9 mouse cellular contexts compared by ENCODE assay signal in the genomic region with DNA sequence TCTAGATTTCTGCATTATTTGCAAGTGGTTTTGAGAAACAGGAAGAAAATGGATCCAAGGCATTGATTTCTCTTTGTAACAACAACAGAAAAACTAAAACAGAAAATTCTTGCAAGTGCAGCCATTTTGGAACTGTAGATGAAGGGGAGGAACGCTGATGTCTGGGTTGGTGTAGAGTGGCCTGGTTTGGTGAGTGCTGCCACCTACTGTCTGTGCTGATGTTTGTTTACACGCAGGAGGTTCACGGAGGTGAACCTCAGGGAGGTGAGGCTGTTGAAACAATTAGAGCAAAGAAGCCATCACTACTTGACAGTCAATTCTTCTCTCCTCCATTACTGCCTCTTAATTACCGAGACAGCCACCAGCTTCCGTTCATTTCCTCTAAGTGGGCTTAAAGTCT. TPM values are rescaled to one million over a fixed set of nuclear protein-coding genes. Genes with fewer than 3 reads are reported as not detected.
DNase-seq lines count a peak whose midpoint lies in the region; ATAC-seq lines count a peak whose summit lies in the region.
"Had no signal": no experiment of that assay in that cellular context is flagged by ENCODE, and none has a peak within 500 bp of the region (broad histone marks: within the 10 kb centered on the region; RNA-seq: fewer than 3 reads in every experiment).

No protein-coding gene starts in this region.

- no peak overlapping the region for H3K9ac ChIP-seq in hindbrain, embryonic 12.5 days
- no peak overlapping the region for H3K9ac ChIP-seq in limb, embryonic 11.5 days (ENCODE audit: low read length)
- H3K9ac ChIP-seq in midbrain, embryonic 13.5 days (replicated peaks) = no peak overlapping the region
- H3K9ac ChIP-seq in stomach, embryonic 14.5 days (replicated peaks; ENCODE audit: low read depth, low read length) = no peak overlapping the region

- no peak overlapping the region for H3K4me2 ChIP-seq in hindbrain, embryonic 12.5 days (replicated peaks)
- H3K4me2 ChIP-seq in limb, embryonic 11.5 days (ENCODE audit: low read depth, severe bottlenecking) = no peak overlapping the region
- no peak overlapping the region for H3K4me2 ChIP-seq in midbrain, embryonic 13.5 days (replicated peaks)
- H3K4me2 ChIP-seq in stomach, embryonic 14.5 days (replicated peaks; ENCODE audit: low read depth, low read length) = no peak overlapping the region

- H3K27ac ChIP-seq in forebrain, embryonic 10.5 days = no peak overlapping the region
- no peak overlapping the region for H3K27ac ChIP-seq in hindbrain, embryonic 12.5 days
- H3K27ac ChIP-seq in limb, embryonic 11.5 days (replicated peaks; ENCODE audit: low read depth, low read length) = no peak overlapping the region
- 0 out of 2 replicates have a peak overlapping the region, but pooled peaks have one; percentile 14 for H3K27ac ChIP-seq in midbrain, embryonic 13.5 days
- H3K27ac ChIP-seq in stomach, embryonic 14.5 days (ENCODE audit: low read length) = no peak overlapping the region

- H3K27me3 ChIP-seq in forebrain, embryonic 10.5 days (ENCODE audit: poor library complexity, severe bottlenecking) = no peaks in the 10 kb centered on the region
- no peaks in the 10 kb centered on the region for H3K27me3 ChIP-seq in hindbrain, embryonic 12.5 days
- H3K27me3 ChIP-seq in limb, embryonic 11.5 days (ENCODE audit: control insufficient read depth, insufficient read depth, low read length) = no peaks in the 10 kb centered on the region
- no peaks in the 10 kb centered on the region for H3K27me3 ChIP-seq in midbrain, embryonic 13.5 days
- no peaks in the 10 kb centered on the region for H3K27me3 ChIP-seq in stomach, embryonic 14.5 days (ENCODE audit: control insufficient read depth, insufficient read depth, low read length)

- 0 out of 2 replicates have a peak, but pooled peaks have one; percentile 29 for ATAC-seq in hindbrain, embryonic 12.5 days (ENCODE audit: low FRiP score)
- 0 out of 2 replicates have a peak, but pooled peaks have one; percentile 39 for ATAC-seq in limb, embryonic 11.5 days (ENCODE audit: insufficient number of reproducible peaks, low FRiP score, low TSS enrichment, low read depth)
- ATAC-seq in midbrain, embryonic 13.5 days = peak; percentile 91
- ATAC-seq in stomach, embryonic 14.5 days (ENCODE audit: insufficient number of reproducible peaks, insufficient read depth, low FRiP score, low read depth) = peak; percentile 72; the same call in 1 of the 2 replicates

- H3K4me3 ChIP-seq in forebrain, embryonic 10.5 days = no peak overlapping the region
- no peak overlapping the region for H3K4me3 ChIP-seq in hindbrain, embryonic 12.5 days
- H3K4me3 ChIP-seq in limb, embryonic 11.5 days (ENCODE audit: low read depth, low read length) = no peak overlapping the region
- no peak overlapping the region for H3K4me3 ChIP-seq in midbrain, embryonic 13.5 days (replicated peaks)
- no peak overlapping the region for H3K4me3 ChIP-seq in stomach, embryonic 14.5 days (ENCODE audit: low read depth, low read length)
- H3K4me3 ChIP-seq: erythroblast, embryonic 14.5 days had no signal

- DNase-seq in ovary, postnatal 14 days (ENCODE audit: low spot score) = peak; percentile 46
- DNase-seq in ovary, adult 18-20 months (ENCODE audit: low spot score) = no peak
- peak; percentile 48 for DNase-seq in c-Kit-positive CD71-negative TER-119-negative erythroid progenitor cells, embryonic 14.5 days (ENCODE audit: low read depth)
- peak; percentile 50 for DNase-seq in forebrain, embryonic 10.5 days (ENCODE audit: extremely low spot score, low spot score)
- peak; percentile 83 for DNase-seq in limb, embryonic 11.5 days (ENCODE audit: low spot score)

- peaks cover 53% of the 10 kb centered on the region for H3K36me3 ChIP-seq in forebrain, embryonic 10.5 days (replicated peaks)
- H3K36me3 ChIP-seq in hindbrain, embryonic 12.5 days = peaks cover 37% of the 10 kb centered on the region
- H3K36me3 ChIP-seq in limb, embryonic 11.5 days (ENCODE audit: control insufficient read depth, insufficient read depth, low read length) = peaks cover 8% of the 10 kb centered on the region; the same call in 1 of the 2 replicates
- H3K36me3 ChIP-seq in midbrain, embryonic 13.5 days = peaks cover 45% of the 10 kb centered on the region
- peaks cover 35% of the 10 kb centered on the region for H3K36me3 ChIP-seq in stomach, embryonic 14.5 days (ENCODE audit: control insufficient read depth, insufficient read depth, low read length)

- H3K9me3 ChIP-seq in forebrain, embryonic 10.5 days = no peaks in the 10 kb centered on the region
- no peaks in the 10 kb centered on the region for H3K9me3 ChIP-seq in hindbrain, embryonic 12.5 days (replicated peaks)
- H3K9me3 ChIP-seq in limb, embryonic 11.5 days (ENCODE audit: control insufficient read depth, low read length) = no peaks in the 10 kb centered on the region
- no peaks in the 10 kb centered on the region for H3K9me3 ChIP-seq in midbrain, embryonic 13.5 days
- no peaks in the 10 kb centered on the region for H3K9me3 ChIP-seq in stomach, embryonic 14.5 days (ENCODE audit: control insufficient read depth, low read depth, low read length)

- H3K4me1 ChIP-seq in forebrain, embryonic 10.5 days = peaks cover 35% of the 10 kb centered on the region
- peaks cover 11% of the 10 kb centered on the region for H3K4me1 ChIP-seq in hindbrain, embryonic 12.5 days
- peaks cover 7% of the 10 kb centered on the region; the same call in 1 of the 2 replicates for H3K4me1 ChIP-seq in limb, embryonic 11.5 days (ENCODE audit: control insufficient read depth, insufficient read depth, low read length)
- peaks cover 21% of the 10 kb centered on the region for H3K4me1 ChIP-seq in midbrain, embryonic 13.5 days (replicated peaks)
- H3K4me1 ChIP-seq in stomach, embryonic 14.5 days (ENCODE audit: control insufficient read depth, insufficient read depth, low read length) = 0 out of 2 replicates have a peak, but pooled peaks cover 2% of the 10 kb centered on the region

- 35% methylated on average over 5 of the region's 5 CpGs for WGBS in forebrain, embryonic 10.5 days
- WGBS in hindbrain, embryonic 12.5 days = 28% methylated on average over 5 of the region's 5 CpGs
- 18% methylated on average over 5 of the region's 5 CpGs for WGBS in limb, embryonic 11.5 days
- WGBS in midbrain, embryonic 13.5 days = 28% methylated on average over 5 of the region's 5 CpGs
- WGBS in stomach, embryonic 14.5 days = 27% methylated on average over 5 of the region's 5 CpGs

RNA-seq across cellular contexts. Expression of gene Dupd1, which starts 54.7 kb away (rescaled TPM):
- not detected in 2 replicates for polyA plus RNA-seq in forebrain, embryonic 10.5 days (2016; fragmentation: Nextera tagmentation; extraction: Ambion mirVana)
- polyA plus RNA-seq in hindbrain, embryonic 12.5 days (2016; fragmentation: Nextera tagmentation; extraction: Ambion mirVana) = 0.25 and 0.31 TPM in 2 replicates
- 0.21 and 0.55 TPM in 2 replicates for polyA plus RNA-seq in limb, embryonic 11.5 days (2014; fragmentation: Nextera tagmentation; extraction: Ambion mirVana)
- polyA plus RNA-seq in midbrain, embryonic 13.5 days (2015; fragmentation: Nextera tagmentation; extraction: Ambion mirVana) = 0.13 and 0.18 TPM in 2 replicates
- polyA plus RNA-seq in stomach, embryonic 14.5 days (2014; fragmentation: Nextera tagmentation; extraction: Ambion mirVana) = not detected in 2 replicates

Comparison
In these comparisons a context has a peak if more than half of its experiments do, and no peak if none do; other contexts are left out.
1. ATAC-seq: peak in every context shown above with its lines; median percentile 91 in midbrain, embryonic 13.5 days; 72 in stomach, embryonic 14.5 days; 39 in limb, embryonic 11.5 days; 29 in hindbrain, embryonic 12.5 days.